Mouse (Mus musculus) olfactory bulb, adult 2 months (tissue): Measurements from ENCODE around the gene Ccdc186.

Experiments used
- CTCF ChIP-seq: fragments of 200-500 bp; IDR thresholded peaks from 2 replicates; pipeline ENCODE4 v1.5.1; 2012; ENCODE audit warnings: low read depth, mild to moderate bottlenecking, low read length, moderate library complexity; ENCODE audit not compliant: insufficient read depth
- POLR2A ChIP-seq: fragments of 200-500 bp; IDR thresholded peaks from 2 replicates; pipeline ENCODE4 v1.6.1; 2012; ENCODE audit warnings: mild to moderate bottlenecking, low read depth, low read length, moderate library complexity; ENCODE audit not compliant: insufficient read depth

DNA sequence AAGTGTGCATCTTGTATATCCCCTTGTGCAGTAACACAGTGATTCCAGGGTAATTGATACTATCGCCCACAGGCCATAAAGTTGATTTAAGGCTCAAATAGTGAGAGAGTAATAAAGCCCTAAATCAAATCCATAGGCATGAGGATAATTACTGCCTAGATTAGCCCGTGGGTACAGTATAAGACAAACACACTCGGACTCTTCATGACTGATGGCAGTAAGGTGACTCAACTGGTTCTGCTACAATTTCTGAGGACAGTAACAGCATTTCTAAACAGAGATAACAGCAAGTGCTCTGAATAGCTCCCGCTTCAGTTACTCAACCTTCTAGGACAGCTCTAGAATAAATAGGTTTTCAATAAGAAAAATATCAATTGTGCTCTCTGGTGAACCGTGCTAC is 14.9 kb downstream of the Ccdc186 start:
- TF ChIP-seq CTCF (no peak), POLR2A (no peak)
